Mouse (Mus musculus) intestine, embryonic 15.5 days (tissue): ENCODE results near the gene Pomgnt1. TPM values are rescaled to one million over a fixed set of nuclear protein-coding genes. Genes with fewer than 3 reads are reported as not detected.

Experiments
- ATAC-seq: fragments of 200-750 bp; cut with Nextera tagmentation; 2 replicates; pipeline ENCODE4 v1.8.0; 2017; ENCODE audit warnings: moderate TSS enrichment, moderate library complexity
- H3K27ac ChIP-seq: fragments of 300-500 bp; sonication (generic); 2 replicates; pipeline ENCODE4 v1.5.1; 2015; ENCODE audit warnings: mild to moderate bottlenecking, inconsistent platforms
- H3K27me3 ChIP-seq: fragments of 300-500 bp; sonication (generic); replicated peaks from 2 replicates; pipeline ENCODE4 v1.6.1; 2015; ENCODE audit warnings: inconsistent platforms
- H3K36me3 ChIP-seq: fragments of 300-500 bp; sonication (generic); 2 replicates; pipeline ENCODE4 v1.6.1; 2015; ENCODE audit warnings: inconsistent platforms
- H3K4me1 ChIP-seq: fragments of 300-500 bp; sonication (generic); replicated peaks from 2 replicates; pipeline ENCODE4 v1.6.1; 2015; ENCODE audit warnings: inconsistent platforms
- H3K4me2 ChIP-seq: fragments of 300-500 bp; sonication (generic); replicated peaks from 2 replicates; pipeline ENCODE4 v1.6.1; 2015; ENCODE audit warnings: mild to moderate bottlenecking, inconsistent platforms
- H3K4me3 ChIP-seq: fragments of 300-500 bp; sonication (generic); replicated peaks from 2 replicates; pipeline ENCODE4 v1.5.1; 2015; ENCODE audit warnings: inconsistent platforms
- H3K9ac ChIP-seq: fragments of 300-500 bp; sonication (generic); 2 replicates; pipeline ENCODE4 v1.6.1; 2015; ENCODE audit warnings: inconsistent platforms
- H3K9me3 ChIP-seq: fragments of 300-500 bp; sonication (generic); 2 replicates; pipeline ENCODE4 v1.6.1; 2016; ENCODE audit warnings: inconsistent platforms
- WGBS: fragments of 180-500 bp; shearing (Covaris S2); methylation state at CpG from one replicate; pipeline ENCODE4 v1.1.7; 2015; 5-methylcytosine and 5-hydroxymethylcytosine counted together
- polyA plus RNA-seq: library from polyadenylated mRNA; unstranded; fragments of >200 nt; fragmentation: Nextera tagmentation; extraction: Ambion mirVana; gene quantifications from 2 replicates; pipeline ENCODE4 v1.2.1, GENCODE M21; 2015

Pomgnt1 gene
- polyA plus RNA-seq, 1 experiment from 2014 or later: 45.8 TPM

DNA sequence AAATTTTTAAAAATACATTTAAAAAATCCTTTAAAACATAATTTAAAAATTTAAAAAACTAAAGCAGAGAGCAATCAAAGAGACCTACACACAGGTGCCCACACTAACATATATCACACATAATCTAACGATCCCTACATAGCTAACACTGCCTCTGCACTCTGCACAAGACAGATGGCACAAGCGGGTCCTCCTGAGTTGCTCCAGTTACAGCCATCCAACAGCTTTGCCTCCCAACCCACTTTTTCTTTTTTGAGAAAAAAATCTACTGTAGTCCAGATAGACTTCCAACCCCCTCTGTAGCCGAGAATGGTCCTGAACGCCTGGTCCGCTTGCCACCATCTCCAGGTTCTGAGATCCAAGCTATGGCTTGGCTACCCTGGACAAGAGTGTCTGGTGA lies 18.4 kb upstream of the Pomgnt1 start:
- no peaks in the 10 kb centered on the region for H3K27me3 ChIP-seq
- 94% methylated on average over 5 of the region's 5 CpGs for WGBS

GRCm38 (mm10) chr4:116110695-116111094 lies 12.9 kb upstream of the Pomgnt1 start:
- Histone ChIP-seq H3K36me3 (no peaks in the 10 kb centered on the region; the same call in 1 of the 2 replicates), H3K4me1 (no peaks in the 10 kb centered on the region), H3K4me2 (no peak overlapping the region), H3K27me3 (no peaks in the 10 kb centered on the region), H3K27ac (no peak overlapping the region), H3K4me3 (no peak overlapping the region), H3K9ac (no peak overlapping the region), H3K9me3 (no peaks in the 10 kb centered on the region)
- ATAC-seq: peak; percentile 78
- 89% methylated on average over 6 of the region's 6 CpGs for WGBS

More for the DNA sequence above, 18.4 kb upstream of the Pomgnt1 start:
- Histone ChIP-seq H3K9me3 (no peaks in the 10 kb centered on the region), H3K4me3 (no peak overlapping the region), H3K9ac (no peak overlapping the region), H3K36me3 (no peaks in the 10 kb centered on the region; the same call in none of the 2 replicates), H3K4me2 (no peak overlapping the region), H3K27ac (no peak overlapping the region), H3K4me1 (no peaks in the 10 kb centered on the region)
- ATAC-seq: no peak

- 85% methylated on average over 2 of the region's 2 CpGs for WGBS
- H3K27me3 ChIP-seq: no peaks in the 10 kb centered on the region
- H3K4me2 ChIP-seq: no peak overlapping the region
- no peak for ATAC-seq
- no peak overlapping the region for H3K27ac ChIP-seq
- no peak overlapping the region for H3K4me3 ChIP-seq
- no peaks in the 10 kb centered on the region for H3K9me3 ChIP-seq
- no peak overlapping the region for H3K9ac ChIP-seq
- H3K36me3 ChIP-seq: no peaks in the 10 kb centered on the region
- no peaks in the 10 kb centered on the region for H3K4me1 ChIP-seq
Measured at GRCm38 (mm10) chr4:116111486-116111885, 12.2 kb upstream of the Pomgnt1 start.

DNA sequence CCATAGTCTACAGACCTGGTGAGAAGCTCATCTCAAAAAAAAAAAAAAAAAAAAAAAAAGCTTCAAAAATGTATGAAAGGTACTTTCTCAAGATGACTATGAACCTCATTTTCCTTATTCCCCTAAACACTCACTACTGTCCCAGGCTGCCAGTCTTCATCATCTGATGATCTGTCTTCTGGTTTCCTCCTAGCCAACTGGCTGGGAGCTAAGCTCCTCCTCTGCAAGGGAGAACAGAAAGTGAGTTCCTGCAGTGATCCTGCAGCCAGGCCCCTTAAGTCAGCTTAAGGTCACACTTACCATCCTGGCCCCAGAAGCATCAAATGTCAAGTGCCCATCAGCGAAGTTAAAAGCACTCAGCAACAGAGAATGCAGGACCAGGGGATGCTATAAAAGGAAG lies 878 bp upstream of the Pomgnt1 start:
- ATAC-seq: peak; percentile 9; the same call in 1 of the 2 replicates
- peaks cover 8% of the 10 kb centered on the region for H3K4me1 ChIP-seq
- H3K36me3 ChIP-seq: no peaks in the 10 kb centered on the region
- peak overlapping the region; percentile 55 for H3K9ac ChIP-seq
- no peaks in the 10 kb centered on the region for H3K27me3 ChIP-seq
- H3K9me3 ChIP-seq: no peaks in the 10 kb centered on the region
- peak overlapping the region; percentile 6; the same call in 1 of the 2 replicates for H3K27ac ChIP-seq
- 5% methylated on average over 1 of the region's 1 CpGs for WGBS
- H3K4me3 ChIP-seq: peak overlapping the region; percentile 47
- peak overlapping the region; percentile 67 for H3K4me2 ChIP-seq

GRCm38 (mm10) chr4:116125803-116126386 lies 2.3 kb downstream of the Pomgnt1 start:
- H3K27me3 ChIP-seq: no peaks in the 10 kb centered on the region
- H3K4me3 ChIP-seq: no peak overlapping the region
- H3K36me3 ChIP-seq: no peaks in the 10 kb centered on the region
- no peak overlapping the region for H3K27ac ChIP-seq
- ATAC-seq: no peak
- WGBS: 76% methylated on average over 4 of the region's 4 CpGs
- H3K9me3 ChIP-seq: no peaks in the 10 kb centered on the region
- peaks cover 8% of the 10 kb centered on the region for H3K4me1 ChIP-seq
- no peak overlapping the region for H3K9ac ChIP-seq
- H3K4me2 ChIP-seq: no peak overlapping the region

- 81% methylated on average over 6 of the region's 6 CpGs for WGBS
- ATAC-seq: no peak
- H3K4me3 ChIP-seq: no peak overlapping the region
- H3K9ac ChIP-seq: no peak overlapping the region
- H3K4me1 ChIP-seq: peaks cover 6% of the 10 kb centered on the region
- H3K9me3 ChIP-seq: no peaks in the 10 kb centered on the region
- H3K36me3 ChIP-seq: no peaks in the 10 kb centered on the region
- no peak overlapping the region for H3K4me2 ChIP-seq
- H3K27me3 ChIP-seq: no peaks in the 10 kb centered on the region
- no peak overlapping the region for H3K27ac ChIP-seq
Measured at GRCm38 (mm10) chr4:116127956-116128355, 4.3 kb downstream of the Pomgnt1 start.

- no peak for ATAC-seq
- WGBS: 83% methylated on average over 4 of the region's 4 CpGs
- Histone ChIP-seq H3K9ac (no peak overlapping the region), H3K27me3 (no peaks in the 10 kb centered on the region), H3K9me3 (no peaks in the 10 kb centered on the region), H3K4me2 (no peak overlapping the region), H3K4me3 (no peak overlapping the region), H3K4me1 (no peaks in the 10 kb centered on the region), H3K36me3 (no peaks in the 10 kb centered on the region), H3K27ac (no peak overlapping the region)
Measured at GRCm38 (mm10) chr4:116133126-116133525, 9.5 kb downstream of the Pomgnt1 start.

DNA sequence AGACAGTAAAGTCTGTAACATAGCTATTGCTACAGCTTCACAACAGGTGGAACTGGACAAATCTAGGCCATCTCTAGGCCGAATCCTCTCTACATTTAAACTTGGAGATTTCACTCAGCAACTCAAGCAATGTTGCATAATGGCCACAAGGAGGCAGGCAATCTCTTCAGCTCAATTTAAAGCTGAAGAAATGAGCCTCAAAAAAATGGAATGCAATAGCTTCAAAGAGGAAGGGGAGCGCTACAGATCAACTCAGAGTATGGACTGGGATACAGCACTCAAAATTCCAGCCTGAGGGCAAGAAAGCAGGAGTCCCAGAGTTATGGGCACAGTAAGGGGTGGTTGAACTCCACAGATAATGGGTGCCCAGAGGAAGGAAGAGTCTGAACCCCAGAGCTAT lies 11.3 kb downstream of the Pomgnt1 start:
- Histone ChIP-seq H3K36me3 (no peaks in the 10 kb centered on the region), H3K27me3 (no peaks in the 10 kb centered on the region), H3K9me3 (no peaks in the 10 kb centered on the region), H3K9ac (no peak overlapping the region), H3K4me2 (no peak overlapping the region), H3K4me1 (no peaks in the 10 kb centered on the region), H3K27ac (no peak overlapping the region), H3K4me3 (no peak overlapping the region)
- ATAC-seq: peak; percentile 48; the same call in 1 of the 2 replicates
- 36% methylated on average over 2 of the region's 2 CpGs for WGBS

- Histone ChIP-seq H3K36me3 (no peaks in the 10 kb centered on the region), H3K4me1 (no peaks in the 10 kb centered on the region), H3K9ac (no peak overlapping the region), H3K4me3 (no peak overlapping the region), H3K27me3 (no peaks in the 10 kb centered on the region), H3K9me3 (no peaks in the 10 kb centered on the region), H3K27ac (no peak overlapping the region), H3K4me2 (no peak overlapping the region)
- ATAC-seq: no peak
- 43% methylated on average over 13 of the region's 13 CpGs for WGBS
Measured at GRCm38 (mm10) chr4:116137421-116137996, 13.9 kb downstream of the Pomgnt1 start.

GRCm38 (mm10) chr4:116140801-116141574 lies 17.3 kb downstream of the Pomgnt1 start:
- Histone ChIP-seq H3K4me3 (no peak overlapping the region), H3K27ac (no peak overlapping the region), H3K9ac (no peak overlapping the region), H3K4me1 (peaks cover 7% of the 10 kb centered on the region; the same call in 1 of the 2 replicates), H3K4me2 (no peak overlapping the region), H3K9me3 (no peaks in the 10 kb centered on the region), H3K27me3 (no peaks in the 10 kb centered on the region), H3K36me3 (no peaks in the 10 kb centered on the region)
- ATAC-seq: no peak
- 73% methylated on average over 7 of the region's 7 CpGs for WGBS

DNA sequence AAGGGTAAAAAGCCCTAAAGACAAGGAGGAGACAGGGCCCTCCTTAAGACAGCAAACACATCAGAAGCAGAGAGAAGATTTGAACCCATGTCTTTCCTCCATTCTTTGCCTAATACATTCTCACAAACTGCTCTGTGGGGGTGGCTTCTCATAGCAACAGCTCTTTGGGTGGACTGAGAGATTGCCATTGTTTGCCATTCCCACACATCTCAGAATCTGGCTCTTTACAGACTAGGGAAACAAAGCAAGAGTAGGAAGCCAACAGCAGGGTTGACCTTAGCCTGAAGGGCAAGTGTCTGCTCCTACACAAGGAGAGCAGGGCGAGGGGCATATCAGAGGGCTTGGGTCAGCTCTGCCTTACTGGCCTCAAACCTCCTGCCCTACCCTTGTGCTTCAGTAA lies 18.1 kb downstream of the Pomgnt1 start:
- no peak for ATAC-seq
- Histone ChIP-seq H3K4me1 (peaks cover 7% of the 10 kb centered on the region; the same call in 1 of the 2 replicates), H3K4me2 (no peak overlapping the region), H3K9ac (no peak overlapping the region), H3K27me3 (no peaks in the 10 kb centered on the region), H3K27ac (no peak overlapping the region), H3K9me3 (no peaks in the 10 kb centered on the region), H3K36me3 (no peaks in the 10 kb centered on the region), H3K4me3 (no peak overlapping the region)
- WGBS: 76% methylated on average over 1 of the region's 1 CpGs

DNA sequence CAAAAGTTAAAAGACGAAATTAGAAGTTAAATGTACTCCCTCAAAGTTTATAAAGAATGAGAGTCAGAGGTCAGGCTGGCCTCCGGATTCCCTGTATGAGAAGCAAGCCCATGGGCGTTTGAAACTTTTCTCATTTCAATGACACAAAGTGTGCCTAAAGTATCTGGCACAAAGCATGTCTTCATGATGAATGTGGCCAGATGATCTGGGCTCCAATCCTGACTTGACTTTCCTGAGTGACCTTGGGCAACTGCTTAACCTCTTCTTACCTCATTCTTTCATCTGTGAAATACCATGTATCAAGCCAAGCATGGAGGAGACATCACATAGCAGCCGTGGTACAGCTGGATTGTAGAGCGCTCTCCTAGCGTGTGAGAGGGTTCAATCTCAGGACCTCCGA lies 18.6 kb downstream of the Pomgnt1 start:
- no peaks in the 10 kb centered on the region for H3K36me3 ChIP-seq
- no peak overlapping the region for H3K4me2 ChIP-seq
- H3K9ac ChIP-seq: no peak overlapping the region
- H3K4me1 ChIP-seq: peaks cover 7% of the 10 kb centered on the region; the same call in 1 of the 2 replicates
- 84% methylated on average over 7 of the region's 7 CpGs for WGBS
- H3K4me3 ChIP-seq: no peak overlapping the region
- ATAC-seq: no peak
- no peak overlapping the region for H3K27ac ChIP-seq
- no peaks in the 10 kb centered on the region for H3K27me3 ChIP-seq
- H3K9me3 ChIP-seq: no peaks in the 10 kb centered on the region
